In the genomic region with DNA sequence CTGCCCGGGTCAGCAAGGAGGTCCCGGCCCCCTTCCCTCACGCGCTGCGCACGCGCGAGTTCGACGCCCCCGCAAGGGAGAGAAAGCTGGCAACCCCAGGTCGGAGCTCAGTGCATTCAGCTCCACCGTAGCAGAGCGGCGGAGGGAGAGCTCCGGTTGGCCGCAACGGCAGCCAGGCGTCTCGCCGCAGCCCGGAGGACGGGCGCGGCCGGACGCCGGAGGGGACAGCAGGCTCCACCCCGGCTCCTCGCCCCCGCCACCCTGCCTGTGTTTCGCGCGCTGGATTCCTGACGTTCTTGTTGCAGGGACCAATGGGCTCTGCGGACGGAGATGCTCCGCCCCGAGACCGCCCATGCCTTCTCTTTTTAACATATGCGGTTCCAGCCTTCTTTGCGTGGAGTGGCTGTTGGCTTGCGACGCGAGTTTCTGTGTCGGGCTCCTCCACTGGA, we compare ENCODE assay signal across 8 mouse cellular contexts. TPM values are rescaled to one million over a fixed set of nuclear protein-coding genes. Genes with fewer than 3 reads are reported as not detected.
DNase-seq lines count a peak whose midpoint lies in the region; ATAC-seq and TF ChIP-seq lines count a peak whose summit lies in the region.

No protein-coding gene starts in this region.

- under 1% methylated on average over 46 of the region's 46 CpGs for WGBS in hindbrain, postnatal 0 days

- peaks cover 40% of the 10 kb centered on the region for H3K27me3 ChIP-seq in hindbrain, postnatal 0 days (ENCODE audit: insufficient read depth, low read length)

- peak overlapping the region; percentile 68 for H3K4me3 ChIP-seq in cortical plate, adult 2 months (ENCODE audit: insufficient read depth, low read length)
- peak overlapping the region; percentile 82 for H3K4me3 ChIP-seq in hindbrain, postnatal 0 days (ENCODE audit: low read length)

- H3K4me2 ChIP-seq in hindbrain, postnatal 0 days (ENCODE audit: low read depth, low read length), result peak overlapping the region; percentile 74

- H3K9me3 ChIP-seq in hindbrain, postnatal 0 days (ENCODE audit: low read length), result no peaks in the 10 kb centered on the region

- peak overlapping the region; percentile 77 for H3K9ac ChIP-seq in hindbrain, postnatal 0 days (replicated peaks; ENCODE audit: low read length)

- H3K4me1 ChIP-seq in cortical plate, adult 2 months (ENCODE audit: control insufficient read depth, insufficient read depth, low read length), result peaks cover 2% of the 10 kb centered on the region; the same call in 1 of the 2 replicates
- H3K4me1 ChIP-seq in hindbrain, postnatal 0 days (ENCODE audit: insufficient read depth, low read length), result peaks cover 34% of the 10 kb centered on the region

- peaks cover 17% of the 10 kb centered on the region; the same call in 1 of the 2 replicates for H3K36me3 ChIP-seq in hindbrain, postnatal 0 days (ENCODE audit: insufficient read depth, low read length)

- peak; percentile 57; the same call in 1 of the 2 replicates for TF ChIP-seq POLR2A in cortical plate, adult 2 months (IDR thresholded peaks at IDR 0.05; ENCODE audit: extremely low read depth, insufficient read depth, low read length)

- H3K27ac ChIP-seq in cortical plate, adult 2 months (ENCODE audit: insufficient read depth, low read length), result peak overlapping the region; percentile 84
- peak overlapping the region; percentile 88 for H3K27ac ChIP-seq in hindbrain, postnatal 0 days

- peak; percentile 83 for ATAC-seq in hindbrain, postnatal 0 days
- peak; percentile 89 for ATAC-seq in megakaryocyte, adult 5-6 weeks (ENCODE audit: poor library complexity, severe bottlenecking)

- TF ChIP-seq CTCF in cortical plate, adult 2 months (IDR thresholded peaks at IDR 0.05; ENCODE audit: extremely low read depth, insufficient read depth, low read length), result no peak
- no peak for TF ChIP-seq CTCF in hindbrain, postnatal 0 days (IDR thresholded peaks at IDR 0.05; ENCODE audit: low read depth)

- peak; percentile 93 to 96 for DNase-seq in adrenal gland, adult (ENCODE audit: inconsistent age in 2 of 2, low spot score in 1 of 2)
- peak; percentile 75 to 79 for DNase-seq in gastrocnemius, adult 8-10 months (ENCODE audit: low spot score in 2 of 2)
- peak; percentile 94 for DNase-seq in hindbrain, postnatal 0 days (ENCODE audit: low spot score)
- peak; percentile 81 to 94 for DNase-seq in left cerebral cortex, adult 8-10 months (ENCODE audit: low spot score in 2 of 2)
- peak; percentile 93 to 94 for DNase-seq in right cerebral cortex, adult 2 months (ENCODE audit: low spot score in 2 of 2)
- peak; percentile 78 for DNase-seq in urinary bladder, postnatal 25 days (ENCODE audit: low spot score)

RNA-seq across cellular contexts. Expression of a gene that starts 0.5 kb away (rescaled TPM):
- polyA plus RNA-seq in cortical plate, adult 2 months (2012; rRNA removed), result 61.8 and 65.7 TPM in 2 replicates
- total RNA-seq in gastrocnemius, adult 8-10 months (2022), result 1 to 10 TPM; 1.5 to 2.5 (median 1.9) TPM
- total RNA-seq in hindbrain, postnatal 0 days (2014; rRNA removed), result 102 and 120 TPM in 2 replicates
- polyA plus RNA-seq in hindbrain, postnatal 0 days (2015; fragmentation: Nextera tagmentation; extraction: Ambion mirVana), result 69.4 and 72.1 TPM in 2 replicates
- 10 to 100 TPM; 60.6 to 69.2 (median 62.3) TPM for total RNA-seq in left cerebral cortex, adult 8-10 months (2022)
- total RNA-seq in megakaryocyte, adult 5-6 weeks (2015), result 3.3 and 4.1 TPM in 2 replicates
- 7.6 and 10.1 TPM in 2 replicates for total RNA-seq in megakaryocyte, adult 5-6 weeks (2017)

RNA-seq across cellular contexts. Expression of a gene that starts 5.5 kb away (rescaled TPM):
- polyA plus RNA-seq in cortical plate, adult 2 months (2012; rRNA removed), result 0.85 and 0.96 TPM in 2 replicates
- not detected for total RNA-seq in gastrocnemius, adult 8-10 months (2022)
- 1.2 and 2.0 TPM in 2 replicates for total RNA-seq in hindbrain, postnatal 0 days (2014; rRNA removed)
- 1.1 and 1.4 TPM in 2 replicates for polyA plus RNA-seq in hindbrain, postnatal 0 days (2015; fragmentation: Nextera tagmentation; extraction: Ambion mirVana)
- 1 to 10 TPM in 2 of 4 experiments, under 1 TPM in 2; 0.78 to 1.4 (median 1.0) TPM for total RNA-seq in left cerebral cortex, adult 8-10 months (2022)
- total RNA-seq in megakaryocyte, adult 5-6 weeks (2015), result not detected in 2 replicates
- total RNA-seq in megakaryocyte, adult 5-6 weeks (2017), result not detected in 2 replicates

RNA-seq across cellular contexts. Expression of a gene that starts 14.0 kb away (rescaled TPM):
- 10.3 and 10.6 TPM in 2 replicates for polyA plus RNA-seq in cortical plate, adult 2 months (2012; rRNA removed)
- under 1 TPM; 0.17 to 0.65 (median 0.40) TPM for total RNA-seq in gastrocnemius, adult 8-10 months (2022)
- 27.1 and 27.8 TPM in 2 replicates for total RNA-seq in hindbrain, postnatal 0 days (2014; rRNA removed)
- 19.5 and 20.1 TPM in 2 replicates for polyA plus RNA-seq in hindbrain, postnatal 0 days (2015; fragmentation: Nextera tagmentation; extraction: Ambion mirVana)
- total RNA-seq in left cerebral cortex, adult 8-10 months (2022), result 1 to 10 TPM; 4.6 to 6.4 (median 5.5) TPM
- total RNA-seq in megakaryocyte, adult 5-6 weeks (2015), result 31.1 and 32.2 TPM in 2 replicates
- 15.9 and 16.6 TPM in 2 replicates for total RNA-seq in megakaryocyte, adult 5-6 weeks (2017)

RNA-seq across cellular contexts. Expression of a gene that starts 17.6 kb away (rescaled TPM):
- polyA plus RNA-seq in cortical plate, adult 2 months (2012; rRNA removed), result 0.21 TPM in 2 replicates
- total RNA-seq in gastrocnemius, adult 8-10 months (2022), result not detected
- total RNA-seq in hindbrain, postnatal 0 days (2014; rRNA removed), result not detected in 2 replicates
- 0.19 and 0.26 TPM in 2 replicates for polyA plus RNA-seq in hindbrain, postnatal 0 days (2015; fragmentation: Nextera tagmentation; extraction: Ambion mirVana)
- total RNA-seq in left cerebral cortex, adult 8-10 months (2022), result under 1 TPM in 3 of 4 experiments, not detected in 1; 0.11 to 0.57 (median 0.19) TPM
- not detected in 2 replicates for total RNA-seq in megakaryocyte, adult 5-6 weeks (2015)
- total RNA-seq in megakaryocyte, adult 5-6 weeks (2017), result not detected in 2 replicates

RNA-seq across cellular contexts. Expression of a gene that starts 31.2 kb away (rescaled TPM):
- 257 and 259 TPM in 2 replicates for polyA plus RNA-seq in cortical plate, adult 2 months (2012; rRNA removed)
- total RNA-seq in gastrocnemius, adult 8-10 months (2022), result 10 to 100 TPM; 48.7 to 63.8 (median 54.3) TPM
- 230 and 258 TPM in 2 replicates for total RNA-seq in hindbrain, postnatal 0 days (2014; rRNA removed)
- 165 and 183 TPM in 2 replicates for polyA plus RNA-seq in hindbrain, postnatal 0 days (2015; fragmentation: Nextera tagmentation; extraction: Ambion mirVana)
- 100 to 1,000 TPM; 423 to 484 (median 468) TPM for total RNA-seq in left cerebral cortex, adult 8-10 months (2022)
- 3.1 and 3.7 TPM in 2 replicates for total RNA-seq in megakaryocyte, adult 5-6 weeks (2015)
- 7.7 and 12.0 TPM in 2 replicates for total RNA-seq in megakaryocyte, adult 5-6 weeks (2017)

Comparison
In these comparisons a context has a peak if more than half of its experiments do, and no peak if none do; other contexts are left out.
1. Peak in every context shown above with its lines: DNase-seq, ATAC-seq, H3K4me3 ChIP-seq and H3K27ac ChIP-seq.